Mouse (Mus musculus): ENCODE results near the gene Ciart. TPM values are rescaled to one million over a fixed set of nuclear protein-coding genes. Genes with fewer than 3 reads are reported as not detected.
"Not testable (repeated sequence)": the region's sequence is repeated elsewhere in the genome, so short reads cannot be mapped to it uniquely, and the experiment has no call there.

Gene Ciart
- total RNA-seq, 2 experiments from 2014 or later: 0.90 to 1.7 TPM

DNA sequence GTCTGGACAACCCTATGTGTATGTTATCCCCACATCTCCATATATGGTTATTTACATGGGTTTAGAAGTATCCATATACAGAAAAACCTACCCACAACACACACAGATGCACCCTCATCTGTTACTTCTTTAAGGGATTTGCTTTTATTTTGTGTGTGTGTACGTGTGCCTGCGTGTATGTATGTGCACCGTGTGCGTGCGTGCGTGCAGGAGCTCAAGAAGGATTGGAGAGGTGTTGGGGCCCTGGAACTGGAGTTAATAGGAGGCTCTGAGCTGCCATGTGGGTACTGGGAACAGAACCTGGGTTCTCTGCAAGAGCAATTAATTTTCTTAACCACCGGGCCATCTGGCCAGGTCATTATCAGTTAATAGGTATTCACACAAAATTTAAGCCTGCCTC, 10.0 kb downstream of the Ciart start:
- intact Hi-C loops (cut with DNase I; ENCODE audit: low total_unique reads): no loop called here
- no peak for DNase-seq

DNA sequence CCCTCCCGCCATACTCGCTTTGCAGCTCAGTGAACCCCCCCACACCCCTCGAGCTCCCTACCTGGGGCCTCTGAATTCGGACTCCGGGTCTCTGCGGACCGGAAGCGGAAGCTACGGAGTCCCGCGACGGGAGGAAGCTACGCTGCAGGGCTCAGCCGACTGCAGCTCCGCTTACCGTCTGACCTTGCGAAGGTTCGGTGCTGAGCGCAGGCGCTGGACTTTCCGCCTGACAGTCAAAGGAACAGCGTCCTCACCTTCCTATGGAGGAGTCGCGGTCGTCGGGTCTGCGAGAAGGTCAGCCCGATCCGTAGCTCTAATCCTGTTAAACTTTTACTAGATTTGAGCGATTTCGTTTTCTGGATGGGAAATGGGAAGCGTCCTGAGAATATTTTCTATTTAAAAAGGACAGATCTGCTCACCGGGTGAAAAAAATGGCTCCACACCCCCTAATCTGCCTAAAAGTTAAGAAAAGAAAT, 10.6 kb downstream of the Ciart start, which contains the start of gene Mrps21:
Mrps21 (minus strand) TSS at position 128 of the 476 bp plus-strand sequence.
- DNase-seq: peak; percentile 87
- intact Hi-C loops (cut with DNase I; ENCODE audit: low total_unique reads): no loop called here

- intact Hi-C loops (cut with DNase I; ENCODE audit: low total_unique reads): no loop called here
Measured at GRCm38 (mm10) chr3:95870976-95871375, 11.1 kb downstream of the Ciart start.

GRCm38 (mm10) chr3:95867408-95867807, 14.6 kb downstream of the Ciart start:
- no peak for DNase-seq
- intact Hi-C loops (cut with DNase I; ENCODE audit: low total_unique reads): loop anchor here (10.0 kb wide), 1 partner anchor 187 kb away; the partner anchor contains the start of gene Vps45

More at GRCm38 (mm10) chr3:95870976-95871375, 11.1 kb downstream of the Ciart start:
- no peak for DNase-seq

GRCm38 (mm10) chr3:95866071-95866470, 16.0 kb downstream of the Ciart start:
- DNase-seq: no peak
- intact Hi-C loops (cut with DNase I; ENCODE audit: low total_unique reads): loop anchor here (10.0 kb wide), 1 partner anchor 189 kb away; the partner anchor contains the start of gene Vps45

- intact Hi-C loops (cut with DNase I; ENCODE audit: low total_unique reads): loop anchor here (10.0 kb wide), 1 partner anchor 189 kb away; the partner anchor contains the start of gene Vps45
- DNase-seq: no peak
Measured at GRCm38 (mm10) chr3:95865571-95865970, 16.5 kb downstream of the Ciart start.

- no peak for DNase-seq
- intact Hi-C loops (cut with DNase I; ENCODE audit: low total_unique reads): loop anchor here (10.0 kb wide), 1 partner anchor 190 kb away; the partner anchor contains the start of gene Vps45
Measured at GRCm38 (mm10) chr3:95865050-95865449, 17.0 kb downstream of the Ciart start.

DNA sequence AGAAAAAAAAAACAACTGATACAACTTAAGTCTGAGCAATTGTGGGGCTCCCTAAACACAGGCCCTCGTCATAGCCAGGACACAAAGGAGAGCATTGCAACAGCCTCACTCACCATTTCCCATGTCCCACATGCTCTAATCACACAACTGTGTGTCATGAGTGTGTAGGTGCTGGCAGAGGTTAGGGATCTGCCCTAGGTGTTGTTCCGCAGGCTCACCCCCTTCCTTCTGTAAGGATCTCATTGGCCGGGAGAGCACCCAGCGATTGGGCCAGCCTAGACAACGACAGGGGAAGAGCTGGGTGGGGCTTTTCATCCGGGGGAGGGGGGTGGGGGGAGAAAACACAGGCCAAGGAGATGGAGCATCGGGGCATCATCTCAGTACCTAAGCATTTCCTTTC, 18.5 kb downstream of the Ciart start:
- intact Hi-C loops (cut with DNase I; ENCODE audit: low total_unique reads): loop anchor here (5.0 to 10.0 kb wide), 2 partner anchors 44 to 191 kb away; partner anchors contain the start of gene Vps45

GRCm38 (mm10) chr3:95861796-95862195, 20.3 kb downstream of the Ciart start:
- peak; percentile 48 for DNase-seq
- intact Hi-C loops (cut with DNase I; ENCODE audit: low total_unique reads): loop anchor here (5.0 to 10.0 kb wide), 2 partner anchors 46 to 193 kb away; partner anchors contain the start of gene Vps45

More for the DNA sequence above, 18.5 kb downstream of the Ciart start:
- no peak for DNase-seq

DNA sequence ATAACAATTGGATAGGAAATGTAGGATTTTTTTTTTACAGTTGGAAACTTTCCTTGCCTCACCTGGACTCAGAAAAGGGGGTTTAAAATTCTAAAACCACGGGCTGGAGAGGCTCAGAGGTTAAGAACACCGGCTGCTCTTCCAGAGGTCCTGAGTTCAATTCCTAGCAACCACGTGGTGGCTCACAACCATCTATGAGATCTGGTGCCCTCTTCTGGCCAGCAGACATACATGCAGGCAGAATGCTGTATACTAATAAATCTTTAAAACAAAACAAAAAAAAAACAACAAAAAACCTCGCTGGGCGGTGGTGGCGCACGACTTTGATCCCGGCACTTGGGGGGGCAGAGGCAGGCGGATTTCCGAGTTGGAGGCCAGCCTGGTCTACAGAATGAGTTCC, 20.8 kb downstream of the Ciart start:
- DNase-seq: no peak
- intact Hi-C loops (cut with DNase I; ENCODE audit: low total_unique reads): loop anchor here (5.0 to 10.0 kb wide), 2 partner anchors 46 to 194 kb away; partner anchors contain the start of gene Vps45

DNA sequence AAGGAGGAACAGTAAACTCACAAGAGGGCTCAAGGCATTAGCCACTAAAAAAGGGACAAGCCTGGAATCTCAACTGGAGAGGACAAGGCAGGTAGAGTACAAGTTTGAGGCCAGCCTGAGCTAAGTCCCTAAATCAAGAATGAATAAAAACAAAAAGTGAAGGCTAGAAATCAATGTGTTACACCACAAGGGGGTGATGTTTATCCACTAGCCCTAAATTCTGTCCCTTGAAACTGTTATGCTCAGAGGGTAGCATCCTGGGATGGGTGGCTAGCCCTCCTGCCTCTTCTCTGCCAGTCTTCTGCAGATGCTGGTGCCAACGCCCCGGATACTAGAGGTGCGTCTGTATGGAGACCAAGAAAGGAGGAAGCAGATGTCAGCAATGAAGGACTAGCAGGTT, 21.7 kb downstream of the Ciart start:
- DNase-seq: no peak
- intact Hi-C loops (cut with DNase I; ENCODE audit: low total_unique reads): loop anchor here (5.0 to 10.0 kb wide), 2 partner anchors 47 to 194 kb away; partner anchors contain the start of gene Vps45

- intact Hi-C loops (cut with DNase I; ENCODE audit: low total_unique reads); DNase-seq: not testable (repeated sequence)
Measured at GRCm38 (mm10) chr3:95858278-95858677, 23.8 kb downstream of the Ciart start.

DNA sequence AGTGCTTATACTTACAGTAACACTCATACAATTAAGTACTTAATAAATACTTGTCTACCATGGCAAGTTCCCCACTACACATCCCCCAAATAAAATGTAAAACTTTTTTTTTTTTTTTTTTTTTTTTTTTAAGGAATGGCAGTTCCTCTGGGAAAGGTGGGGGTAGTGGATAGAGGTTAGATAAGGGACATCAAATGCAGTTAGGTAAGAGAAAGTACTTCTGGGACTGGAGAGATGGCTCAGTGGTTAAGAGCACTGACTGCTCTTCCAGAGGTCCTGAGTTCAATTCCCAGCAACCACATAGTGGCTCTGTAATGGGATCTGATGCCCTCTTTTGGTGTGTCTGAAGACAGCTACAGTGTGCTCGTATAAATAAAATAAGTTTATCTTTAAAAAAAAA, 25.0 kb downstream of the Ciart start:
- intact Hi-C loops (cut with DNase I; ENCODE audit: low total_unique reads); DNase-seq: not testable (repeated sequence)

GRCm38 (mm10) chr3:95856115-95856514, 25.9 kb downstream of the Ciart start:
- DNase-seq: no peak
- intact Hi-C loops (cut with DNase I; ENCODE audit: low total_unique reads): no loop called here

GRCm38 (mm10) chr3:95855502-95856089, 26.5 kb downstream of the Ciart start, which contains the start of gene Prpf3:
Gene Prpf3 (minus strand): TSS chr3:95855885.
- peak; percentile 95 for DNase-seq
- intact Hi-C loops (cut with DNase I; ENCODE audit: low total_unique reads): no loop called here

DNA sequence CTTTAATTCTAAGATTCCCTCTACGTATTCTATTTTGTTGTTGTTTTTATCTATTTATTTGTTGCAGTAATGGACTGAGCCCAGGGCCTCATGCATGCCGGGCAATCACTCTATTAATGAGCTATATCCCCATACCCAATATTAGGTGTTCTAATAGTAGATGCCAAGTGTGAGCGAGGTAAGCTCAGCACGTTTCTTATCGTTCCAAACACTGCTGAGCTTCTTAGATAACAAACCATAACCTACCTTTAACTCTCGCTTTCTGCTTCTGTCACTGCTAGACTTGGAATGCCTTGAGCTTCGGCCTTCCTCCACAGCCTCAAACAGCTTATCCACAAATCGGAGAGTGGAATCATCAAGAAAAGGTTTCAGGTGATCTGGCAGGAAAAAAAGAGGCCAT, 30.7 kb downstream of the Ciart start:
- intact Hi-C loops (cut with DNase I; ENCODE audit: low total_unique reads): no loop called here
- DNase-seq: no peak

- intact Hi-C loops (cut with DNase I; ENCODE audit: low total_unique reads): no loop called here
- DNase-seq: no peak
Measured at GRCm38 (mm10) chr3:95850611-95851010, 31.4 kb downstream of the Ciart start.

DNA sequence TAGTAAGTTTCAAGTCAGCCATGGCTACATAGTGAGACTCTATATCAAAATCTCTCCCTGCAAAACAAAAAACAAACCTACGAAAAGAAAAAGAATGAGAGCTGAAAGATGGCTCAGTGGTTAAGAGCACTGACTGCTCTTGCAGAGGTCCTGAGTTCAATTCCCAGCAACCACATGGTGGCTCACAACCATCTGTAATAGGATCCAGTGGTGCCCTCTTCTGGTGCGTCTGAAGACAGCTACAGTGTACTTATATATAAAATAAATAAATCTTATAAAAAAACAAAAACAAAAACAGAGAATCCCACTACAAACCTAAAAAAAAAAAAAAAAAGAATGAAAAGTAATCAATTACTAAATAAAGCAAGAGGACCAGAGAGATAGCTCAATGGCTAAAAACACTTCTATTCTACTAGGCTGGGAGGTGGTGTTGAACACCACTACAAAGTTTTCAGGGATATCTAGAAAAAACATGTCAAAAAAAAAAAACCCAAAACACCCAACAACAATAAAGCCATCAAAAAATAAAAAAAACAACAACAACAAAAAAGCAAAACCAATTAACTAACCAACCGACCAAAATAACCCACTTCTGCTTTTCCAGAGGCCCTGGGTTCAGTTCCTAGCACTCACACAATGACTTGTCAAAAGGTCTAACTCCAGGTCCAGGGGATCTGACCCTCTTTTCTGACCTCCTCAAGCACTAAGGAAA, 39.4 kb downstream of the Ciart start:
- intact Hi-C loops (cut with DNase I; ENCODE audit: low total_unique reads): no loop called here

GRCm38 (mm10) chr3:95839250-95839649, 42.8 kb downstream of the Ciart start:
- intact Hi-C loops (cut with DNase I; ENCODE audit: low total_unique reads): no loop called here
- no peak for DNase-seq

More for the DNA sequence above, 39.4 kb downstream of the Ciart start:
- no peak for DNase-seq

GRCm38 (mm10) chr3:95829053-95829452, 53.0 kb downstream of the Ciart start:
- no peak for DNase-seq
- intact Hi-C loops (cut with DNase I; ENCODE audit: low total_unique reads): no loop called here

All from gastrocnemius, postnatal 14 days (tissue).